Mouse (Mus musculus): ENCODE measurements around the gene AC141477.1. TPM values are rescaled to one million over a fixed set of nuclear protein-coding genes. Genes with fewer than 3 reads are reported as not detected.

The AC141477.1 gene
- 2.8 TPM in 1 of 2 replicates, not detected in the other for polyA plus RNA-seq (2015; fragmentation: Nextera tagmentation; extraction: Ambion mirVana)

GRCm38 (mm10) chr10:76440281-76440680, at the start of gene AC141477.1:
TSS of gene AC141477.1 (minus strand) at chr10:76440444.

GRCm38 (mm10) chr10:76468203-76469162, 28.2 kb upstream of the AC141477.1 start, which contains the start of the genes Mcm3ap and Ybey:
TSS of gene Mcm3ap (plus strand) at chr10:76468927.
TSS of gene Ybey (minus strand) at chr10:76469114.

GRCm38 (mm10) chr10:76448851-76449250, 8.6 kb upstream of the AC141477.1 start, which contains the start of gene 2610028H24Rik:
TSS of gene 2610028H24Rik (plus strand) at chr10:76449081.

GRCm38 (mm10) chr10:76442178-76443088, 2.2 kb upstream of the AC141477.1 start, which contains the start of gene Pcnt:
TSS of gene Pcnt (minus strand) at chr10:76442786.

Other genes with a start within 250 kb of the AC141477.1 start
- gene Prmt2, start 202.6 kb downstream of the AC141477.1 start, polyA plus RNA-seq (2015; fragmentation: Nextera tagmentation; extraction: Ambion mirVana) = 35.6 and 48.4 TPM in 2 replicates
- gene S100b, start 186.6 kb downstream of the AC141477.1 start, polyA plus RNA-seq (2015; fragmentation: Nextera tagmentation; extraction: Ambion mirVana) = 4.5 and 6.1 TPM in 2 replicates
- 6.9 and 8.5 TPM in 2 replicates for gene Dip2a, start 95.2 kb downstream of the AC141477.1 start, polyA plus RNA-seq (2015; fragmentation: Nextera tagmentation; extraction: Ambion mirVana)
- gene Pcnt, start 2.3 kb upstream of the AC141477.1 start, polyA plus RNA-seq (2015; fragmentation: Nextera tagmentation; extraction: Ambion mirVana) = 4.5 and 6.9 TPM in 2 replicates
- gene 2610028H24Rik, start 8.6 kb upstream of the AC141477.1 start, polyA plus RNA-seq (2015; fragmentation: Nextera tagmentation; extraction: Ambion mirVana) = not detected in 2 replicates
- gene Mcm3ap, start 28.5 kb upstream of the AC141477.1 start, polyA plus RNA-seq (2015; fragmentation: Nextera tagmentation; extraction: Ambion mirVana) = 31.9 and 38.5 TPM in 2 replicates
- 6.7 and 6.8 TPM in 2 replicates for gene Ybey, start 28.7 kb upstream of the AC141477.1 start, polyA plus RNA-seq (2015; fragmentation: Nextera tagmentation; extraction: Ambion mirVana)
- gene Lss, start 91.1 kb upstream of the AC141477.1 start, polyA plus RNA-seq (2015; fragmentation: Nextera tagmentation; extraction: Ambion mirVana) = 9.2 and 10.3 TPM in 2 replicates
- not detected in 2 replicates for gene Spatc1l, start 121.8 kb upstream of the AC141477.1 start, polyA plus RNA-seq (2015; fragmentation: Nextera tagmentation; extraction: Ambion mirVana)
- gene Ftcd, start 135.2 kb upstream of the AC141477.1 start, polyA plus RNA-seq (2015; fragmentation: Nextera tagmentation; extraction: Ambion mirVana) = 4.3 and 5.1 TPM in 2 replicates
- 110 and 161 TPM in 2 replicates for gene Col6a2, start 183.2 kb upstream of the AC141477.1 start, polyA plus RNA-seq (2015; fragmentation: Nextera tagmentation; extraction: Ambion mirVana)

Measured in adrenal gland, postnatal 0 days (tissue).